Mouse (Mus musculus): ENCODE measurements at regions not wholly inside any gene's neighbourhood (a gene's known extent, or its start where the extent isn't known, plus 50 kb on each side); places are given as distances from the start of the nearest gene placed in this dataset.
A peak's percentile ranks its signal among the peaks of the same experiment; 100 is the strongest.

DNA sequence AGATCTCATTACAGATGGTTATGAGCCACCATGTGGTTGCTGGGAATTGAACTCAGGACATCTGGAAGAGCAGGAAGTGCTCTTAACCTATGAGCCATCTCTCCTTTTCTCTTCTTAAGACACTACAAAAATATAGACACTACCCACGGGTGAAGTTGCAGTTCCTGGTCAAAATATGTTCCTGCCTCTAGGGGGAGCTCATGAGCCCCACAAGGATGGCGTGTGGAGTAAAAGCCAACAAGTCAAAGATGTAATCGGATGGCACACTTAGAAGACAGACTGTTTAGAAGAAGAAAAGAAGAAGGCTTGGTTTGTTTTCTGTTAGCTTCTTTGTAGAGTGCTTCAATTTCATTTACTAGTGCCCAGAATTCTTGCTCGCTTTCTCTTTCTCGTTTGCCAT lies 161.7 kb downstream of the Minar1 start:
- H3K4me1 ChIP-seq (ENCODE audit: control insufficient read depth, insufficient read depth, low read length): no peaks in the 10 kb centered on the region
- no peaks in the 10 kb centered on the region for H3K36me3 ChIP-seq (ENCODE audit: control insufficient read depth, insufficient read depth, low read length)
- H3K27me3 ChIP-seq (ENCODE audit: control insufficient read depth, insufficient read depth, low read length): no peaks in the 10 kb centered on the region
- H3K9ac ChIP-seq (ENCODE audit: low read length): no peak overlapping the region
- no peak overlapping the region for H3K4me2 ChIP-seq (ENCODE audit: low read depth)
- 50% methylated on average over 5 of the region's 5 CpGs for WGBS
- H3K27ac ChIP-seq (ENCODE audit: low read depth, low read length): no peak overlapping the region
- DNase-seq (ENCODE audit: low spot score): peak; percentile 49
- ATAC-seq (ENCODE audit: insufficient read depth, low FRiP score, low TSS enrichment): peak; percentile 50; the same call in 1 of the 2 replicates
- no peaks in the 10 kb centered on the region for H3K9me3 ChIP-seq (ENCODE audit: control insufficient read depth, low read length)
- no peak overlapping the region for H3K4me3 ChIP-seq (ENCODE audit: low read depth, low read length)

DNA sequence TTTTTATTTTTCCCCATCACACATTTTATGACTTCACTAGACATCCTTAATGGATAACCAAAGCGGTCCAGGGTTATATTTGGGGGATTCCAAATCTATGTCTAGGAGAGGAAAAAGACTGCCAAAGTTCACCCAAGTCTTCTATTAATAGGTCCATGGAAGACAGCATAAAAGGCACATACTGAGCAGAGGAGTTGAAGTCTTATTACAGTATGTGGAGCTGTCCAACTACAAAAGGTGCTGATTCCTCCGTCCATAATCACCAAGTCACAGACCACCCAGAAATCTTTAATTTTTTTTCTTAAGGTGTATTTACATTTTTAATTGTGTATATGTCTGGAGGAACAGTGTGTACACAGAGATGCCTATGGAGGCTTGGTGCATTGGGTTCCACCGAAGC lies 166.3 kb downstream of the Minar1 start:
- Histone ChIP-seq H3K9ac (ENCODE audit: low read length) (no peak overlapping the region), H3K36me3 (ENCODE audit: control insufficient read depth, insufficient read depth, low read length) (no peaks in the 10 kb centered on the region), H3K4me2 (ENCODE audit: low read depth) (no peak overlapping the region), H3K27ac (ENCODE audit: low read depth, low read length) (no peak overlapping the region), H3K27me3 (ENCODE audit: control insufficient read depth, insufficient read depth, low read length) (no peaks in the 10 kb centered on the region), H3K4me1 (ENCODE audit: control insufficient read depth, insufficient read depth, low read length) (no peaks in the 10 kb centered on the region), H3K9me3 (ENCODE audit: control insufficient read depth, low read length) (no peaks in the 10 kb centered on the region), H3K4me3 (ENCODE audit: low read depth, low read length) (no peak overlapping the region)
- DNase-seq (ENCODE audit: low spot score): no peak
- WGBS: 82% methylated on average over 3 of the region's 3 CpGs
- ATAC-seq (ENCODE audit: insufficient read depth, low FRiP score, low TSS enrichment): no peak

DNA sequence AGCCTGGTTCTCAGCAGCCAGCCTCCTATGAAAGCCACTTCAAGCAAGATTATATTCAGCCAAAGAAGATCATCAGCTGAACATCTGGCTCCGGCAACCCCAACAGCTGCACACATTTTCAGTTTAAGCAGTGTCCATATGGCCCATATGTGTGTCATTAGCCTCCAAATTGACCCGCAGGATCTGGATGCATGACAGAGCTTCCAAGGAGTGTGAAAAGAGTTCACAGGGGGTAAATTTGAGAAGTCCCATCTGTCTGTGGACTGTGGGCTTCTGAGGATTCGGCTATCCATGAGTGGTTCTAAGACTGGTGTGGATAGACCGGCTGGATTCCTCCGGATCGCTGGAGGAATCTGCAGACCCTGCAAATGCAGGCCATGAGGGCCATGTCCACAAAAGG lies 173.3 kb downstream of the Minar1 start:
- no peak for ATAC-seq (ENCODE audit: insufficient read depth, low FRiP score, low TSS enrichment)
- no peaks in the 10 kb centered on the region for H3K27me3 ChIP-seq (ENCODE audit: control insufficient read depth, insufficient read depth, low read length)
- no peak overlapping the region for H3K4me2 ChIP-seq (ENCODE audit: low read depth)
- no peaks in the 10 kb centered on the region for H3K4me1 ChIP-seq (ENCODE audit: control insufficient read depth, insufficient read depth, low read length)
- H3K36me3 ChIP-seq (ENCODE audit: control insufficient read depth, insufficient read depth, low read length): no peaks in the 10 kb centered on the region
- H3K9ac ChIP-seq (ENCODE audit: low read length): no peak overlapping the region
- peak; percentile 25 for DNase-seq (ENCODE audit: low spot score)
- H3K27ac ChIP-seq (ENCODE audit: low read depth, low read length): no peak overlapping the region
- 70% methylated on average over 6 of the region's 6 CpGs for WGBS
- H3K9me3 ChIP-seq (ENCODE audit: control insufficient read depth, low read length): no peaks in the 10 kb centered on the region
- no peak overlapping the region for H3K4me3 ChIP-seq (ENCODE audit: low read depth, low read length)
